Mouse (Mus musculus) hindbrain, embryonic 11.5 days (tissue): ENCODE results near the gene Pbsn. TPM values are rescaled to one million over a fixed set of nuclear protein-coding genes. Genes with fewer than 3 reads are reported as not detected.

Experiments
- ATAC-seq: fragments of 200-750 bp; cut with Nextera tagmentation; 2 replicates; pipeline ENCODE4 v1.8.0; 2017; ENCODE audit warnings: mild to moderate bottlenecking, moderate TSS enrichment, moderate library complexity; ENCODE audit not compliant: low FRiP score
- DNase-seq: peaks from one replicate; pipeline ENCODE4 v3.0.0-alpha.2; 2015; ENCODE audit warnings: low spot score
- H3K27ac ChIP-seq: fragments of 300-500 bp; sonication (generic); 2 replicates; pipeline ENCODE4 v1.5.1; 2014; ENCODE audit warnings: mild to moderate bottlenecking, low read depth, low read length
- H3K27me3 ChIP-seq: fragments of 300-500 bp; sonication (generic); 2 replicates; pipeline ENCODE4 v1.6.1; 2014; ENCODE audit warnings: mild to moderate bottlenecking, low read length, moderate library complexity, mixed read lengths; ENCODE audit not compliant: control insufficient read depth, insufficient read depth
- H3K36me3 ChIP-seq: fragments of 300-500 bp; sonication (generic); 2 replicates; pipeline ENCODE4 v1.6.1; 2014; ENCODE audit warnings: mild to moderate bottlenecking, low read length, moderate library complexity, mixed read lengths; ENCODE audit not compliant: control insufficient read depth, insufficient read depth
- H3K4me1 ChIP-seq: fragments of 300-500 bp; sonication (generic); replicated peaks from 2 replicates; pipeline ENCODE4 v1.6.1; 2014; ENCODE audit warnings: low read length, mixed read lengths; ENCODE audit not compliant: control insufficient read depth, insufficient read depth
- H3K4me2 ChIP-seq: fragments of 300-500 bp; sonication (generic); replicated peaks from 2 replicates; pipeline ENCODE4 v1.6.1; 2014; ENCODE audit warnings: mild to moderate bottlenecking, low read depth, low read length
- H3K4me3 ChIP-seq: fragments of 300-500 bp; sonication (generic); 2 replicates; pipeline ENCODE4 v1.5.1; 2014; ENCODE audit warnings: low read depth, low read length
- H3K9ac ChIP-seq: fragments of 300-500 bp; sonication (generic); 2 replicates; pipeline ENCODE4 v1.6.1; 2014; ENCODE audit warnings: low read depth, low read length
- H3K9me3 ChIP-seq: fragments of 300-500 bp; sonication (generic); 2 replicates; pipeline ENCODE4 v1.6.1; 2016; ENCODE audit warnings: low read length; ENCODE audit not compliant: control insufficient read depth
- WGBS: fragments of 180-500 bp; shearing (Covaris S2); extraction: QIAGEN DNeasy Blood & Tissue Kit; methylation state at CpG from one replicate; pipeline ENCODE4 v1.1.7; 2014; 5-methylcytosine and 5-hydroxymethylcytosine counted together
- polyA plus RNA-seq: library from polyadenylated mRNA; unstranded; fragments of >200 nt; fragmentation: Nextera tagmentation; extraction: Ambion mirVana; gene quantifications from 2 replicates; pipeline ENCODE4 v1.2.1, GENCODE M21; 2014

Gene Pbsn
- polyA plus RNA-seq, 1 experiment from 2014 or later = not detected

DNA sequence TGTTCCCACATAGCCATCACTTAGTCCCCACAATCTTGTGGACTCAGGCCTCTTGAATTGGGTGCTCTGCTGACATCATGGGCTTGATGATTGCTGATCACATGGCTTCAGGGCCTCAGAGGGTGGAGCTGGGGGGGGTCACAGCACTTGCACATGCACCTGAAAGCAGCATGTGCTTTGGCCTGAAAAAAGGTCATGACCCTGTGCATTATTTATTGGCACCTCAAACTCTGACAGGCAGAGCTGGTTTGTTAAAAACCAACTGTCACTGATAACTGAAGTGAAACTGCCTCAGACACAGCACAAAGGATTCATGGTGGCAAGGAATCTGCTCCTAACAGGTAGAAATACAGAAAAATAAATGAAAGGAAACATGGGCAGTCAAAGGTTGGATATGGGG lies 55.6 kb downstream of the Pbsn start:
- ATAC-seq (no peak), DNase-seq (no peak)
- H3K4me1 ChIP-seq = no peaks in the 10 kb centered on the region
- no peaks in the 10 kb centered on the region for H3K9me3 ChIP-seq
- no peak overlapping the region for H3K4me2 ChIP-seq
- H3K9ac ChIP-seq = no peak overlapping the region
- no peak overlapping the region for H3K27ac ChIP-seq
- no peaks in the 10 kb centered on the region for H3K36me3 ChIP-seq
- H3K4me3 ChIP-seq = no peak overlapping the region
- no peaks in the 10 kb centered on the region for H3K27me3 ChIP-seq

DNA sequence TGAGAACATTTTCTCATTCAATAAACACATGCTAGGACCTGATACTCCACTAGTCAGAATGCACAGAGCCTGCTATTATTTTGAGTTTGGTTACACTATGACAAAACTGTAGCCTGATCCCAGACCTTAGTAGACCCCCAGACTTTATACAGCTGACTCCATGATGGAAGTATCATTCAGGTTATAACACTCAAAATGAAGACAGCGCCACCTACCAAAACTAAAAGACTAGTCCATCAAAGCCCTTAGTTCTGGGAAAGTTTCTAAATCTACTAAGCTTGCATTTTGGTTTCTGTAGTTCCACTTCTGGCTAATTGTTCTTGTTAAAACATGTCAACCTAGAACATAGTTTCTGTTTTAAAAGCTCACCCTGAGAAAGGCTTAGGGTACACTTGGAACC lies 56.5 kb downstream of the Pbsn start:
- H3K4me1 ChIP-seq = no peaks in the 10 kb centered on the region
- no peak overlapping the region for H3K4me2 ChIP-seq
- H3K36me3 ChIP-seq = no peaks in the 10 kb centered on the region
- ATAC-seq (no peak), DNase-seq (no peak)
- no peaks in the 10 kb centered on the region for H3K9me3 ChIP-seq
- no peak overlapping the region for H3K4me3 ChIP-seq
- no peak overlapping the region for H3K27ac ChIP-seq
- no peak overlapping the region for H3K9ac ChIP-seq
- 72% methylated on average over 1 of the region's 1 CpGs for WGBS
- no peaks in the 10 kb centered on the region for H3K27me3 ChIP-seq

DNA sequence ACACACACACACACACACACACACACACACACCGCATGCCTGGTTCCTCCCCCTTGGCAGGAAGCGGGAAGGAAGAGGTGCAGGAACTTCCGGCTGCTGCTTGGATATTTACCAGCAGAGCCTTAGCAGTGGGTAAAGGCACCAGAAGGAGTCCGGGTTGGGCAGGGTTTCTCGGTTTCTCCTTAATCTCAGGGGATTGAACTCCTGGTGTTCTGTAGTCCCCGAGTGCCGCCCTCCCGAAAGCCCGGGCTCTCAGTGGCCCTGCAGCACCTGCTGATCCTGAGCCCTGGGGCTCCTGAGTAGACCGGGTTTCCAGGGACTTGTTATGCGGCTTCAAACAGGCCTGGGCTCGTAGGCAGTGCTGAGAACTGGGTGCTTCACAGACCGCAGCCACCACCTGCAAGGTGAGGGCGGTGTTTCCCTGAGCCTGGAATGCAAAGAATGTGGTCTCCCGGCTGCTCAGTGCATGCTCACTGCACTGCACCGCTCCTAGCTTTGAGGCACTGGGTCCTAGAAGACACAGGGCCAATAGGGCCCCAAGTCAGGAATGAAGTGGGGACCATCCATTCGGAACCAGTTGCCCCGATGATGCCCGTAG lies 57.1 kb downstream of the Pbsn start, which contains the start of gene Prkx:
Gene Prkx (minus strand): TSS at position 41 of the 598 bp plus-strand sequence.
- 17% methylated on average over 15 of the region's 19 CpGs for WGBS
- H3K9me3 ChIP-seq = no peaks in the 10 kb centered on the region
- DNase-seq = peak; percentile 47
- peak within 1 kb of the TSS; percentile 59 for H3K4me3 ChIP-seq
- ATAC-seq = peak; percentile 84
- peak within 1 kb of the TSS; percentile 52 for H3K4me2 ChIP-seq
- no peak within 1 kb of the TSS for H3K27ac ChIP-seq
- H3K27me3 ChIP-seq = no peaks in the 10 kb centered on the region
- H3K36me3 ChIP-seq = no peaks in the 10 kb centered on the region
- no peaks in the 10 kb centered on the region for H3K4me1 ChIP-seq
- peak within 1 kb of the TSS; percentile 60 for H3K9ac ChIP-seq

DNA sequence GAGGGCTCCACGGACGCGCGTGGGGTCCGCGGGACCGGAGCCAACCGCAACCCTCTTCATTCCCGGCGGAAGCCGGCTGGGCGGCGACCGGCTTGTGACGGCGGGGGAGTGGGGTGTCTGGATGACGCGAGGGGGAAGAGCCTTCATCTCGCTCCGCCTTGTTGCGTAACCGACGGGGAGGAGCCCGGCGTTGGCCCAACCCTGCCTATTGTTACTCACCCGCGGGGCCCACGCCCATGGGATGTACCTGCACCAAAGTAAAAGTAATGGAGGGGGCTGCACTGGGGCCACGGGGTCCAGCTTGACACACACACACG lies 57.6 kb downstream of the Pbsn start:
- Histone ChIP-seq H3K4me1 (no peaks in the 10 kb centered on the region), H3K36me3 (no peaks in the 10 kb centered on the region), H3K9ac (peak overlapping the region; percentile 60), H3K4me3 (peak overlapping the region; percentile 59), H3K27me3 (no peaks in the 10 kb centered on the region), H3K9me3 (no peaks in the 10 kb centered on the region), H3K4me2 (peak overlapping the region; percentile 52), H3K27ac (no peak overlapping the region)
- 16% methylated on average over 26 of the region's 30 CpGs for WGBS
- ATAC-seq = peak; percentile 97
- peak; percentile 84 for DNase-seq

DNA sequence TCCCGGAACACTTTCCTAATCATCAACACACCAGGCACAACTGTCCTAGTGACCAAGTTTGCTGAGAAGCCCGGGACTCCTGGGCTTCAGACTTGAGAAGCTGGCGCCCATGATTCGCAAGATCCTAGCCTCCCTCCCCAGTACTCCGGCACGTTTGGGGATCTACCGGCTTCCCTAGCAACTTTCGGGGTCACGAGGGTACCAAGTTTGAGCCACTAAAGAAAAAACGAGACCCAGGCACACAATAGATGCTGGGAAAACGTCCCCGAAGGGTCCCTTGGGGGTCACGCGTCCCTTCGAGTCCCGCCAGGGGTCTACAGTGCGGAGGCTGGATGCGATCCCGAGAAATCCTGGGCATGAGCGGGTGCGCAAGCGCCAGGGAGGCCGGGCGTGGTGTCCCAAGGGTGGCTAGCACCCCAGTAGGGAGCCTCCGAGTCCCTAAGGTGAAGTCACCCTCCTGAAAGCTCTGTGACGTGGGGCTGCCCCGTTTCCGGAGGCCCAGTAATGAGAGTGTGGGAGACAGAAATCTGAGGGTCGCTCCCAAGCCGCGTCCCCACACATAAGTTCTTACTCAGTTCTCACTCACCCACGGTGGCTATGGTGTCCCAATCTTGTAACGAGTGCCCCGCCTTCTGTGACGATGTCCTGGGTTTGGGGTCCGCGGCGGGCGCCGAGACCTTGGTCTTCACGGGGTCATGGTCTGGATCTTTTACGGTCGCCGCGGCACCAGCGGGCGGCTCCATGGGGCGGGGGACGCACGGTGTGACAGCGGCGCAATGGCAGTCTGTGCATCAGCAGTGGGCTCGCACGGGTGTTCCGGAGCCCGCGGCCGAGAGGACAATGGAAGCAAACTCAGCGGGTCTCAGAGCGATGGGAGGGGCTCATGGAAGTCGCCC lies 58.2 kb downstream of the Pbsn start:
- peak; percentile 28 for DNase-seq

DNA sequence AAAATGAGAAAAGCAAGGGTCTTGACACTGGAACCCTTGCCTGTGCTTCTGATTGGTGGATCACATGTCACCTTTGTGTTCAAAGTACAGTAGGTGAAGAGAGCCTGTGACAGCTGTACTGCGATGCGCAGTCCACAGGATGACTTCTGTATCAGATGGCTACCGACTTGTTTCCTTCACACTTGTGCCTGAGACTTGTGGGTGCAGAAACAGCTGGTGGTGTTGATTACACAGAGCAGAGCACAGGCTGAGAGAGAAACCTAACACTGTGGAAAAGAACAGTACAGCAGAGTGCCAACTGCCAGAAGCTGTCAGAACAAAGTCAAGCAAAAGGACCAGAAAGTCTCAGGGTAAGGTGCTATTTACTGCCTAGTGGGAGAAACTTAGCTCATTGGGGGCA lies 64.7 kb downstream of the Pbsn start:
- H3K9ac ChIP-seq = no peak overlapping the region
- H3K27ac ChIP-seq = no peak overlapping the region
- no peaks in the 10 kb centered on the region for H3K36me3 ChIP-seq
- no peaks in the 10 kb centered on the region for H3K4me1 ChIP-seq
- H3K4me2 ChIP-seq = no peak overlapping the region
- DNase-seq (no peak), ATAC-seq (no peak)
- H3K27me3 ChIP-seq = no peaks in the 10 kb centered on the region
- H3K9me3 ChIP-seq = no peaks in the 10 kb centered on the region
- H3K4me3 ChIP-seq = no peak overlapping the region
- 100% methylated on average over 3 of the region's 3 CpGs for WGBS

More for the DNA sequence above, 58.2 kb downstream of the Pbsn start:
- Histone ChIP-seq H3K27me3 (no peaks in the 10 kb centered on the region), H3K4me3 (peak overlapping the region; percentile 59), H3K9me3 (no peaks in the 10 kb centered on the region), H3K9ac (peak overlapping the region; percentile 60), H3K4me2 (peak overlapping the region; percentile 52), H3K4me1 (no peaks in the 10 kb centered on the region), H3K36me3 (no peaks in the 10 kb centered on the region), H3K27ac (no peak overlapping the region)
- peak; percentile 82 for ATAC-seq
- WGBS = 13% methylated on average over 55 of the region's 61 CpGs

Other genes starting within 250 kb of the Pbsn start
- 21.2 and 22.2 TPM in 2 replicates for gene Prkx, start 57.3 kb downstream of the Pbsn start, polyA plus RNA-seq
- gene Gm14744, start 11.1 kb upstream of the Pbsn start, polyA plus RNA-seq = not detected in 2 replicates
- not detected in 2 replicates for gene 5430402E10Rik, start 71.4 kb upstream of the Pbsn start, polyA plus RNA-seq
- not detected in 2 replicates for gene Obp1a, start 237.8 kb upstream of the Pbsn start, polyA plus RNA-seq